ENCODE assay signal across 9 mouse cellular contexts in genomic region chr9:69987579-69987978, GRCm38 (mm10). TPM values are rescaled to one million over a fixed set of nuclear protein-coding genes. Genes with fewer than 3 reads are reported as not detected.
DNase-seq lines count a peak whose midpoint lies in the region; ATAC-seq and TF ChIP-seq lines count a peak whose summit lies in the region.
"Had no signal": no experiment of that assay in that cellular context is flagged by ENCODE, and none has a peak within 500 bp of the region (broad histone marks: within the 10 kb centered on the region; RNA-seq: fewer than 3 reads in every experiment).

No protein-coding gene starts in this region.

- no peaks in the 10 kb centered on the region for H3K9me3 ChIP-seq in forebrain, embryonic 14.5 days (replicated peaks; ENCODE audit: control insufficient read depth, low read length)
- no peaks in the 10 kb centered on the region for H3K9me3 ChIP-seq in forebrain, embryonic 16.5 days (ENCODE audit: control insufficient read depth, low read length)
- H3K9me3 ChIP-seq: limb, embryonic 12.5 days had no signal

- no peak overlapping the region for H3K27ac ChIP-seq in forebrain, embryonic 14.5 days (ENCODE audit: low read depth, low read length)
- H3K27ac ChIP-seq in forebrain, embryonic 16.5 days (ENCODE audit: low read length), result no peak overlapping the region
- H3K27ac ChIP-seq in layer of hippocampus, adult 2 months, result no peak overlapping the region
- H3K27ac ChIP-seq: limb, embryonic 12.5 days had no signal

- no peak overlapping the region for H3K9ac ChIP-seq in forebrain, embryonic 14.5 days (ENCODE audit: low read length)
- no peak overlapping the region for H3K9ac ChIP-seq in forebrain, embryonic 16.5 days (replicated peaks; ENCODE audit: low read depth, low read length)
- H3K9ac ChIP-seq: limb, embryonic 12.5 days had no signal

- peak; percentile 84 for DNase-seq in forebrain, embryonic 14.5 days (ENCODE audit: low spot score)
- peak; percentile 46 for DNase-seq in c-Kit-positive CD71-positive TER-119-positive erythroid progenitor cells, embryonic 14.5 days (ENCODE audit: low spot score)
- DNase-seq in gastrocnemius, postnatal 14 days, result peak; percentile 38
- DNase-seq in layer of hippocampus, adult 2 months (ENCODE audit: low spot score in 2 of 2), result peak; percentile 49 to 71
- peak; percentile 31 to 77 for DNase-seq in lung, postnatal 4 days
- peak; percentile 51 to 62 for DNase-seq in spleen, postnatal 36 days (ENCODE audit: low spot score in 2 of 2)

- H3K4me2 ChIP-seq in forebrain, embryonic 14.5 days (ENCODE audit: low read length), result no peak overlapping the region
- H3K4me2 ChIP-seq in forebrain, embryonic 16.5 days (ENCODE audit: low read length), result no peak overlapping the region
- H3K4me2 ChIP-seq: limb, embryonic 12.5 days had no signal

- H3K27me3 ChIP-seq in forebrain, embryonic 14.5 days (replicated peaks; ENCODE audit: control insufficient read depth, insufficient read depth, low read length), result 0 out of 2 replicates have a peak, but pooled peaks cover 2% of the 10 kb centered on the region
- H3K27me3 ChIP-seq in forebrain, embryonic 16.5 days (replicated peaks; ENCODE audit: control insufficient read depth, insufficient read depth, low read length), result no peaks in the 10 kb centered on the region
- H3K27me3 ChIP-seq: limb, embryonic 12.5 days had no signal

- H3K4me3 ChIP-seq in forebrain, embryonic 14.5 days (ENCODE audit: low read depth, low read length), result no peak overlapping the region
- no peak overlapping the region for H3K4me3 ChIP-seq in forebrain, embryonic 16.5 days (replicated peaks; ENCODE audit: low read length)
- no peak overlapping the region for H3K4me3 ChIP-seq in layer of hippocampus, adult 2 months
- H3K4me3 ChIP-seq: limb, embryonic 12.5 days had no signal

- H3K36me3 ChIP-seq in forebrain, embryonic 14.5 days (ENCODE audit: control insufficient read depth, insufficient read depth, low read length), result peaks cover 10% of the 10 kb centered on the region
- no peaks in the 10 kb centered on the region; the same call in 1 of the 2 replicates for H3K36me3 ChIP-seq in forebrain, embryonic 16.5 days (ENCODE audit: control insufficient read depth, insufficient read depth)

- H3K4me1 ChIP-seq in forebrain, embryonic 14.5 days (ENCODE audit: control insufficient read depth, insufficient read depth, low read length), result peaks cover 11% of the 10 kb centered on the region
- H3K4me1 ChIP-seq in forebrain, embryonic 16.5 days (replicated peaks; ENCODE audit: control insufficient read depth, insufficient read depth, low read length), result peaks cover 21% of the 10 kb centered on the region

- TF ChIP-seq CTCF in layer of hippocampus, adult 2 months (conservative IDR thresholded peaks at IDR 0.05), result peak; percentile 92

- intact Hi-C loops in gastrocnemius, postnatal 14 days (cut with DNase I; ENCODE audit: low total_unique reads), result loop anchor here (5.0 kb wide), 1 partner anchor 40 kb away; no protein-coding TSS in a partner anchor

- 2% methylated on average over 3 of the region's 3 CpGs for WGBS in forebrain, embryonic 14.5 days
- under 1% methylated on average over 3 of the region's 3 CpGs for WGBS in forebrain, embryonic 16.5 days

- ATAC-seq in forebrain, embryonic 14.5 days, result no peak
- ATAC-seq in forebrain, embryonic 16.5 days, result no peak
- peak; percentile 65 for ATAC-seq in CD4-positive, CD25-positive, alpha-beta regulatory T cell, adult 4 months

RNA-seq across cellular contexts. Expression of gene Bnip2, which starts 1.7 kb away (rescaled TPM):
- polyA plus RNA-seq in forebrain, embryonic 14.5 days (2014; fragmentation: Nextera tagmentation; extraction: Ambion mirVana), result 115 and 116 TPM in 2 replicates
- polyA plus RNA-seq in forebrain, embryonic 16.5 days (2015; fragmentation: Nextera tagmentation; extraction: Ambion mirVana), result 102 and 118 TPM in 2 replicates
- 10 to 100 TPM; 36.3 to 37.1 TPM for polyA plus RNA-seq in CD4-positive, CD25-positive, alpha-beta regulatory T cell, adult 4 months (2017; shearing (Covaris generic))
- total RNA-seq in gastrocnemius, postnatal 14 days (2021), result 10 to 100 TPM; 67.1 to 67.3 TPM
- total RNA-seq in layer of hippocampus, adult 2 months (2021), result 10 to 100 TPM; 36.1 to 41.4 TPM

RNA-seq across cellular contexts. Expression of gene Gtf2a2, which starts 24.8 kb away (rescaled TPM):
- 233 and 264 TPM in 2 replicates for polyA plus RNA-seq in forebrain, embryonic 14.5 days (2014; fragmentation: Nextera tagmentation; extraction: Ambion mirVana)
- 206 and 214 TPM in 2 replicates for polyA plus RNA-seq in forebrain, embryonic 16.5 days (2015; fragmentation: Nextera tagmentation; extraction: Ambion mirVana)
- 100 to 1,000 TPM; 135 to 193 TPM for polyA plus RNA-seq in CD4-positive, CD25-positive, alpha-beta regulatory T cell, adult 4 months (2017; shearing (Covaris generic))
- 10 to 100 TPM; 43.4 to 46.7 TPM for total RNA-seq in gastrocnemius, postnatal 14 days (2021)
- total RNA-seq in layer of hippocampus, adult 2 months (2021), result 10 to 100 TPM; 51.6 to 62.1 TPM

RNA-seq across cellular contexts. Expression of gene Gcnt3, which starts 50.3 kb away (rescaled TPM):
- not detected in 2 replicates for polyA plus RNA-seq in forebrain, embryonic 14.5 days (2014; fragmentation: Nextera tagmentation; extraction: Ambion mirVana)
- polyA plus RNA-seq in forebrain, embryonic 16.5 days (2015; fragmentation: Nextera tagmentation; extraction: Ambion mirVana), result not detected in 2 replicates
- polyA plus RNA-seq in CD4-positive, CD25-positive, alpha-beta regulatory T cell, adult 4 months (2017; shearing (Covaris generic)), result not detected
- total RNA-seq in gastrocnemius, postnatal 14 days (2021), result not detected
- total RNA-seq in layer of hippocampus, adult 2 months (2021), result not detected
- polyA plus RNA-seq: limb, embryonic 12.5 days had no signal
